Mouse (Mus musculus) CD4-positive, CD25-positive, alpha-beta regulatory T cell, adult 4 months (primary cell): ENCODE results near the gene Sertad2. TPM values are rescaled to one million over a fixed set of nuclear protein-coding genes. Genes with fewer than 3 reads are reported as not detected.
A peak's percentile ranks its signal among the peaks of the same experiment; 100 is the strongest.

Experiments used
- ATAC-seq: one replicate; pipeline ENCODE4 v1.8.0; 2017
- polyA plus RNA-seq, 2 experiments: library from polyadenylated mRNA; unstranded; fragments of 100-300 nt; shearing (Covaris generic); gene quantifications; one replicate each; pipeline ENCODE4 v1.2.1; 2017

The Sertad2 gene
- polyA plus RNA-seq, 2 experiments from 2014 or later: 18.5 TPM

- no peak for ATAC-seq
Observed at GRCm38 (mm10) chr11:20604119-20604518, 61.1 kb downstream of the Sertad2 start.

DNA sequence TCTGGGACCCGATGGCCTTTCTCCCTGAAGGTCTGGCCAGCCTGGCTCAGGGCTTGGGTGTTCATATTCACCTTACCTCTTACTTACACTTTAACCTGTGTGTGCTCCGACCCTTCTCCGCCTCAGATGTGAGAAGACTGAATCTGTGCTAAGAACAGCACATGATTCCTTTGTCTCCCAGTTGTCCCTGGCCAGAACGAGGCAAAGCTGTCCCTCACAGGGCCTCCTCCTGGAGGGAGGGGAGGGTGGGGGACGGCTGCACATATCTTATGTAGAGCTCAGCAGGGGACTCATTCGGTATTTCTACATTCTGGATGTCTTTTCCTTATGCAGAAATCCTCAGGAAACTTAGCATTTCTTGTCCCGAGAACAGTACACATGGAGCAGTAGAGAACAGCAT is 62.6 kb downstream of the Sertad2 start:
- no peak for ATAC-seq

DNA sequence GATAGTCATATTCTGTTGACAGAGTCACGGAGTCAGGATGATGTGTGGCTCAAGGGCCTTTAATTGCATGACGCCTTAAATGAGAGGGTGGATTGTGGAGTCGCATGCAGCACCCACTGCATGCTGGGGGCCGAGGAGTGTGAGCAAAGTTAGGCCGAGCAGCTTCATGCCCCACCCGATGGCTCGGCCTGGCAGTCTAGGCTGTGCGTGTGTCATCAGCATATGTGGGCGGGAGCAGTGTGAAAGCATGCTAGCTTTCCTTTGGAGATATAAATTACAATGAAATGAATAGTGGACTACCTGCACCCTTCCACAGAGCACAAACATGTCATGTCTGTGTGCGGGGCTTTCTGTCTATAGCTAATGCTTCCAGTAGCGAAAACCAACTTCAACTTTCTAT is 65.4 kb downstream of the Sertad2 start:
- ATAC-seq: peak; percentile 63

DNA sequence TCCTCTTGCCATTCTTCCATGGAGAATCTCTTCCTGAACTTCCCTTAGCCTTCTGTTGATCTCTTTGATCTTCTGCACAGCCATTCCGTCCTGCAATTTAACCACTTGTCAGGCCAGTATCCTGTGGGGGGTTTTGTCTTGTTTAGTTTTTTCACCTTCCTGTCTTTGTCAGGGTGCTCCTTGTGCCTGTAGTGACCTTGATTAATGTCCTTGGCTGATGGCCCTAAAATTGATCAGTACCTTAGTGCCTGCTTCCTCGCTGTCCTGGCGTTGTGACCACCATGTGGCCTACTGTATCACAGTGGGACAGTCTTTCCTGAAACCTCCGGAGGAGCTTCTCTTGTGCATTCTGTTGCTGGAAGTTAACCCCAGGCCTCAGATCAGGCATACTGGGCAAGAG is 70.2 kb downstream of the Sertad2 start:
- no peak for ATAC-seq

- ATAC-seq: peak; percentile 85
Observed at GRCm38 (mm10) chr11:20616103-20616502, 73.0 kb downstream of the Sertad2 start.

GRCm38 (mm10) chr11:20627146-20627545 is 84.1 kb downstream of the Sertad2 start:
- ATAC-seq: no peak

DNA sequence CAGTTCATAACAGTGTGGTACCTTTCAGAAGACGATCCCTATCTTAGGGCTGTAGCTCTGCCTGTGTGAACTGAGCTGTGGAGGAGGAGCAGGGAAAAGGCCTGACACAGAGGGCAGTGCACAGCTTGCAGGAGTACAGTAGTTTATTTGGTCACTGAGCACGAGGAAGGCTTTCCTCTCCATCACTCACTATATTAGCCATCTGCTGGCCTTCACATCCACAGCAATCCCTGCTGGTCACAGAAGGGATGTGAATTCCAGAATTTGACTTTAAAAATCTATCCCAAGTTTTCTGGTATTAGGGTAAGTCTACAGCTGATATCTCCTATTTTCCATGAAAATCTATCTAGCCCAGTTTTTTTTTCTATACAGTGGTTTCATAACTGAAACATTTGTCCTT is 85.2 kb downstream of the Sertad2 start:
- ATAC-seq: no peak

DNA sequence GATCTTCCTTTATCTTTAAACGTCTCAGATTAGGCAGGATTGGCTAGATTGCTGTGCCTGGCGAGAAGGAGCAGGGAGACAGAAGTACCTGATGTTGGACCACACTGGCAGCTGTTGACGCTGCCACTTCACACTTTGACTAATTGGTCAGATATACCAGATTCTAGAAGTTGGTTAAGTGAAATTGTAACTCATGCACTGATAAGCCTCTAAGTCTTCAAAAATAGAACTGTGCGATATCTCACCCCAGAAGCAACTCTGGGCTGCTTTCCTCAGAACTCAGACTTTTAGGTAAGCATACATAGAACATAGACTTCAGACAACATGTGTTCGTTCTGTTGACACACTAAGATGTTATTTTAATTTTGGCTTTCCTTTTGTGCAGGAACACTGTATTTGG is 86.6 kb downstream of the Sertad2 start:
- ATAC-seq: no peak

- ATAC-seq: peak; percentile 65
Observed at GRCm38 (mm10) chr11:20631026-20631940, 88.2 kb downstream of the Sertad2 start.

GRCm38 (mm10) chr11:20631941-20632618 is 89.0 kb downstream of the Sertad2 start:
- peak; percentile 63 for ATAC-seq

GRCm38 (mm10) chr11:20632619-20632965 is 89.5 kb downstream of the Sertad2 start:
- peak; percentile 38 for ATAC-seq

DNA sequence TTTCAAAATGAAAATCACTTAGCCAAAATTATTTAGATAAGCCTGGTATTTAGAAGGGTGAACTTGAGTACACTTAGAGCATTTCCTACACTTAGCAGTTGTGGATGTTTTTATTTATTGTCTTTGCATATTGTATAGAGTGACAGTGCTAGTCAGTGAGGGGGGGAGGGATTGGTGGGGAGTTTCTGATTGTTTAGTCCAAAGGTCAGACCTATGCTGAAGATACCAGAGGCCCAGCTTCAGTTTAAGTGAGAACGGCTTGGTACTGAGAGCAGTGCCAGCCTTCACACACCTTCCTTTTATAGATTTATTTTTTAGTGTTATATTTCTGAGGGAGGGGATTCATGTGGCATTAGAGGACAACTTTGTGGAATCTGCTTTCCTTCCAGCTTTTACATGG is 91.5 kb downstream of the Sertad2 start:
- no peak for ATAC-seq

DNA sequence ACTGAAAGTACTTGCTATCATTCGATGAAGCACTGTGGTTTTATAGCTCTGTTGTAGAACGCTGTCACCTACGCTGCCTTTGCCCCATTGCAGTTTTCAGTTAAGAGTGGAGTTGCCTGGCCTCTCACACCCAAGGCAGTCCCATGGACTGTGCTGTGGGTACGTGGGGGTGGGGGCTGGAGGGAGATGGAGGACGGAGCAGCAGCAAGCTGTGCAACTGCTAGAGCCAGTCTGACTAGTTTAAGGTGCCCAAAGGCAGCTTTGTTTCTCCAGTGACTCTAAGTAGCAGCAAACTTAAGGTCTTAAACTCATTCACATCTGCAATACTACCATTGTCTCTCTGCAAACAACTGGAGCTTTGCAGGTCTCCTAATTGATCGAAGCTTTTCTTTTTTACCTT is 92.6 kb downstream of the Sertad2 start:
- ATAC-seq: no peak

- ATAC-seq: no peak
Observed at GRCm38 (mm10) chr11:20636114-20636513, 93.1 kb downstream of the Sertad2 start.

DNA sequence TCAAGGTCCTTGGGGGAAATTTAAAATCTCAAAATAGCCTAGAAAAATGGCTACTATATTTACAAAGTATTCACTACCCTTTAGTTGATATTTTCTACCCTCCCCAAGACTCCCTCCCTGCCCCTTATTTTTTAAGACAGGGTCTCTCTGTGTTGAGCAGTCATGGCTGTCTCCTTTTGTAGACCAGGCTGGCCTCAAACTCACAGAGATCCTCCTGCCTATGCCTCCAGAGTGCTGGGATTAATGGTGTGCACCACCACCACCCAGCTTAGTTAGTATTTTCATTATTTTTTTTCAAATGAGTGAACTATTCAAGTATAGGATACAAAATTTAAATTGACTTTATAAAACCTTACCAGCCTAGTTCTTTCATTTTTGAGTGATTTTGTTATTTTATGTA is 94.0 kb downstream of the Sertad2 start:
- ATAC-seq: no peak

DNA sequence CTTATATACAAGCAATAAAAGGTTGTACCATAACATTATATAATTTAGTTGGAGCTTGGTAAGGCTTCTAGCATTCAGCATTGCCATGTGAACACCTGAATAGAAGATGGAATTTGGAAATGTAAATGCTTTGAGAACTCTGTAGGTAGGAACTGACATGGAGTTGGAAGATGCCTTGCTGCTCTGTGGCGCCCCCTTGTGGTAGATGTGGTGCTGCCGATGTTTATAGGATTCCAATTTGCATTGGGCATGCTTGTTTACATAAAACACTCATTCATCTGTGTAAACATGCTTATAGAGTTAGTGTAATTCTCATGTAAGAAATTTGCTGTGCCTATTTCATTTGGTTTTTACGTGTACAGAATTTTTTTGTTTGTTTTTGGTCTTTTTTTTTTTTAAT is 95.8 kb downstream of the Sertad2 start:
- ATAC-seq: peak; percentile 62

GRCm38 (mm10) chr11:20639918-20640447 is 96.9 kb downstream of the Sertad2 start:
- ATAC-seq: no peak

DNA sequence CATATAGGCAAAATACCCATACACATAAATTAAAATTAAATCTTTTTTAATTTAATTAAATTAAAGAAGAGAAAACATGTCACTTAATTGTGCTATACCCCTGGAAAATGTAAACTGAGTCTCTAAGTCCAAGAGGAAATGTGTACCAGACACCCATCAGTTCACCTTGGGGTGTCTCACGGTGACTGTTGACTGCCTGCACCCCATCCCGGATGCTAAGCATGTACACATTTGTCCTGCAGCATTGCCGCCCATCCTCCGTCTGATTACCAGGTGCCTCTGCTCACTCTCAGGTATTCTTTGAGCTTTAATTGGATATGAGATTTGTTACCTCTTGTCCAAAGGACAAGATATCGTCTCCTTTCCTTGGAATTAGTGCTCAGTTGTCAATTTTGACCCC is 99.3 kb downstream of the Sertad2 start:
- ATAC-seq: no peak

DNA sequence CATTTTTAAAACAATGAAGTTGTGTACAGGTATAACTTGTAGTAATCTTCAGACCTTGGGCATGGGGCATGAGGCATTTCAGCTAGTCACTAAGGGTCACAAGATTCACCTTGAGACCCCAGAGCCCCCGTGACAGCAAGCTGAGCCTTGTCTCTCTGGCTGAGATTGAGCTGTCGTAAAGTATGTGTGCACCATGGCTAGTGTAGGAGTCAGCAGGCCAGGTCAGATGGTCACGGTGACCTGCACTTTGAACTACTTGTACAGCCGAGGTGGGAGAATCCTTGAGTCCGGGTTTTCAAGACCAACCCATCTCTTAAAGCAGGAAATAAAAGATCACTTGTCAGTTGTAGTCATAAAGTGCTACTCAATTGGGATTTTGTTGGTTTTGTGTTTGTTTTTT is 100.1 kb downstream of the Sertad2 start:
- no peak for ATAC-seq

DNA sequence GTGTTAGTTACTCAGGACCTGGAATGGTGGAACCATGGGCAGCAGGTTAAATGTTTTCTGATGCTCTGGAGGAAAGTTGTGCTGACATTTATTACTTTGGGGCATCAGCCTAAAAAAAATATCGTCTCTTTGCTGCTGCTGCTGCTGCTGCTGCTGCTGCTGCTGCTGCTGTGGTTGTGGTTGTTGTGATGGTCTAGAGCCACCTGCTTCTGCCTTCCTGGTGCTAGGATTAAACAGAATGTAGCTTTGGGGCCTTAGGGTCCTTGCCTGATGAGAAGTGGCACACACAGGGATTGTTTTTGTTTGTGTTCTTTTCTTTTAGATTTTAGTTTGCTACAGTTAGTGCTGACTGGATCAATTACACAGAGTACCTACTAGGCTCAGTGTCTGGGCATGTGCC is 101.1 kb downstream of the Sertad2 start:
- ATAC-seq: no peak

DNA sequence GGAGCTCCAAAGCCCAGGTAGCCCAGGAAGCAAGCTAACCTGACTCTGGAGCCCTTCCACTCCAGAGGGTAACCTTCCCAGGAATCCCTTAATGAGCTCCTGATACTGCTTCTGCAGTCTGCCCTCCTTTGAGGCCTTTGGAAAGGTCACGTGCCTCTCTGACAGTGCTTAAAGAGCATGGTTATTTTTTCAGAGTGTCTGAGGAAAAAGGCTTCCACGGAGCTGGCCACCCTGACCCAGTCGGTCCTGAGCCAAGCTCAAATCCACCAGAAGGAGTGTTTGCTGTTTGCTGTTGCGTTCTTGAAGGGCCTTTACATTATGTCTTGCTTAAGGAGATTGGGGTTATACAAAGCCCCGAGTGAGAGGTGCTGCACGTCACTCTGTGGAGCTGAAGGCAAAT is 101.8 kb downstream of the Sertad2 start:
- ATAC-seq: no peak

GRCm38 (mm10) chr11:20645521-20645920 is 102.5 kb downstream of the Sertad2 start:
- no peak for ATAC-seq

DNA sequence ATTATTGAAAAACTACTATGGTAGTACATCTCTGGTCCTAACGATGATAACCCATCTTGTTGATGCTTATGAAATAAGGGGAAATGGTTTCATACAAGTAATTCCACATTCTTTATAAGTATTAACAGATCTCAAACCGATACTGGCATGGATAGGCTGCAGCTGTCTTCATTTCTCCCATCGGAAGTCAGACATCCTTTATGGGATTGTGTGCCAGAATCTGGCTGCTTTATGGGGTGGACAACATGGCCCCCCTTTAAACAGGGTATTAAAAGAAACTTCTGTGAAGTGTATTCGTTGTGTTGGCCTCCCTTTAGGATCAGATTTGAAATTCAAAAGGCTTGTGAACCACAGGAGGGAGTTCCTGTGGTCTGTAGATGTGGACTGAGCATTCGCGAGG is 103.1 kb downstream of the Sertad2 start:
- no peak for ATAC-seq
